Mouse (Mus musculus): ENCODE measurements at regions not wholly inside any gene's neighbourhood (a gene's known extent, or its start where the extent isn't known, plus 50 kb on each side); places are given as distances from the start of the nearest gene placed in this dataset.

- TF ChIP-seq EP300 (IDR thresholded peaks at IDR 0.05; ENCODE audit: low read depth) (no peak), CTCF (IDR thresholded peaks at IDR 0.05; ENCODE audit: low read depth) (no peak)
Observed at GRCm38 (mm10) chr1:71853212-71853611, 200.2 kb upstream of the Fn1 start.
